Mouse (Mus musculus) heart, embryonic 13.5 days (tissue): ENCODE measurements around the gene Olfr1330. TPM values are rescaled to one million over a fixed set of nuclear protein-coding genes. Genes with fewer than 3 reads are reported as not detected.
"Not testable (repeated sequence)": the region's sequence is repeated elsewhere in the genome, so short reads cannot be mapped to it uniquely, and the experiment has no call there.

Experiments used
- ATAC-seq: fragments of 200-750 bp; cut with Nextera tagmentation; 2 replicates; pipeline ENCODE4 v1.8.0; 2017; ENCODE audit warnings: moderate TSS enrichment; ENCODE audit not compliant: insufficient number of reproducible peaks, low FRiP score, low TSS enrichment; ENCODE audit errors: extremely low read depth
- H3K27ac ChIP-seq: fragments of 300-500 bp; sonication (generic); replicated peaks from 2 replicates; pipeline ENCODE4 v1.5.1; 2015; ENCODE audit warnings: moderate library complexity, mild to moderate bottlenecking, inconsistent platforms
- H3K27me3 ChIP-seq: fragments of 300-500 bp; sonication (generic); replicated peaks from 2 replicates; pipeline ENCODE4 v1.6.1; 2015; ENCODE audit warnings: mild to moderate bottlenecking, inconsistent platforms
- H3K36me3 ChIP-seq: fragments of 300-500 bp; sonication (generic); 2 replicates; pipeline ENCODE4 v1.6.1; 2015; ENCODE audit warnings: mild to moderate bottlenecking, inconsistent platforms
- H3K4me1 ChIP-seq: fragments of 300-500 bp; sonication (generic); 2 replicates; pipeline ENCODE4 v1.6.1; 2015; ENCODE audit warnings: inconsistent platforms
- H3K4me2 ChIP-seq: fragments of 300-500 bp; sonication (generic); 2 replicates; pipeline ENCODE4 v1.6.1; 2015; ENCODE audit warnings: inconsistent platforms, mild to moderate bottlenecking, moderate library complexity
- H3K4me3 ChIP-seq: fragments of 300-500 bp; sonication (generic); 2 replicates; pipeline ENCODE4 v1.5.1; 2015; ENCODE audit warnings: moderate library complexity, mild to moderate bottlenecking, inconsistent platforms
- H3K9ac ChIP-seq: fragments of 300-500 bp; sonication (generic); 2 replicates; pipeline ENCODE4 v1.6.1; 2015; ENCODE audit warnings: inconsistent platforms, mild to moderate bottlenecking, moderate library complexity
- H3K9me3 ChIP-seq: fragments of 300-500 bp; sonication (generic); 2 replicates; pipeline ENCODE4 v1.6.1; 2016; ENCODE audit warnings: inconsistent platforms
- WGBS: fragments of 180-500 bp; shearing (Covaris S2); methylation state at CpG from one replicate; pipeline ENCODE4 v1.1.7; 2015; ENCODE audit warnings: mixed read lengths; 5-methylcytosine and 5-hydroxymethylcytosine counted together
- polyA plus RNA-seq: library from polyadenylated mRNA; unstranded; fragments of >200 nt; fragmentation: Nextera tagmentation; extraction: Ambion mirVana; gene quantifications from 2 replicates; pipeline ENCODE4 v1.2.1, GENCODE M21; 2015

The Olfr1330 gene
- 0.09 and 0.11 TPM in 2 replicates for polyA plus RNA-seq

DNA sequence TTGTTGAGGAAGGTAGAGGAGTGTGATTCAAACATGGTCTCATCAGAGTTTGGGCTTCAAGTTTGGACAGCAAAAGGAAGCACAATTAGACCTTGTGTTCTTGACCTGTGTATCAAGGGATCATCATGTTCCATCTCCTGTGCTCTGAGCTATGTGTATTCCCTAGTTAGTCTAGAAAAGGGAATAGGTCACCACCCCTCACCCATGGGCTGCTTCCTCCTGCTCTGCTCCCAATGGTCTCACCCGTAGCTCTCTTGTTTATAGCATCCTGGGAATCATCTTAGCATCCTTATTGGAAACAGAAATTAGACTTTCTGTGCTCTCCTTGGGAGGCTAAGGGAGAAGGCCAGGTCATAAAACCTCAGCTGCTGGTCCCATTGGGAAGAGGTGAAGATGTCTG is at the start of gene Olfr1330:
Gene Olfr1330, plus strand, starts transcription at position 301 of the 400 bp plus-strand sequence.
- H3K4me1 ChIP-seq: no peaks in the 10 kb centered on the region
- no peak within 1 kb of the TSS for H3K4me2 ChIP-seq
- H3K27me3 ChIP-seq: no peaks in the 10 kb centered on the region
- no peaks in the 10 kb centered on the region for H3K9me3 ChIP-seq
- no peak within 1 kb of the TSS for H3K27ac ChIP-seq
- no peak within 1 kb of the TSS for H3K4me3 ChIP-seq
- no peak within 1 kb of the TSS for H3K9ac ChIP-seq
- H3K36me3 ChIP-seq: no peaks in the 10 kb centered on the region
- WGBS: 72% methylated on average over 1 of the region's 1 CpGs
- no peak for ATAC-seq

DNA sequence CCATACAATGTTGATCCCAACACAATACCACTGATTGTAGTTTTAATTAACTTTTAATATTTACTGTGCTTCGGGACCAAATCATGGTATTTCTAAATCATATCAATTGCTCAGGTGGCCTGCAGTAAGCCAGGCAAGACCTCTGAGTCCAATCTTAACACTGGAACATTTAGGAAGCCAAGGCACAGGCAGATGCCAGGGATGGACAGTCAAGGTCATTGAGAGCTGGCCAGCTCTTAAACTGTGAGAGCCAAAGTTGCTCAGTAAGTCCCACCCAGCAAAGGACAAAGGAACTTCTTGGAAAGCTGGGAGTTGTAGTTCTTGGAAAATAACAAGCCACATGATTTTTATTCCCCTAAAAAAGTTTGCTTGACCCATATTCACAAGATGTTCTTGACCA is 26.6 kb upstream of the Olfr1330 start:
- no peaks in the 10 kb centered on the region for H3K27me3 ChIP-seq
- ATAC-seq: no peak
- no peak overlapping the region for H3K4me3 ChIP-seq
- no peaks in the 10 kb centered on the region for H3K36me3 ChIP-seq
- H3K4me2 ChIP-seq: no peak overlapping the region
- 0 out of 2 replicates have a peak, but pooled peaks cover 7% of the 10 kb centered on the region for H3K4me1 ChIP-seq
- no peak overlapping the region for H3K27ac ChIP-seq
- H3K9ac ChIP-seq: no peak overlapping the region
- no peaks in the 10 kb centered on the region for H3K9me3 ChIP-seq
- WGBS: 75% methylated on average over 1 of the region's 1 CpGs

DNA sequence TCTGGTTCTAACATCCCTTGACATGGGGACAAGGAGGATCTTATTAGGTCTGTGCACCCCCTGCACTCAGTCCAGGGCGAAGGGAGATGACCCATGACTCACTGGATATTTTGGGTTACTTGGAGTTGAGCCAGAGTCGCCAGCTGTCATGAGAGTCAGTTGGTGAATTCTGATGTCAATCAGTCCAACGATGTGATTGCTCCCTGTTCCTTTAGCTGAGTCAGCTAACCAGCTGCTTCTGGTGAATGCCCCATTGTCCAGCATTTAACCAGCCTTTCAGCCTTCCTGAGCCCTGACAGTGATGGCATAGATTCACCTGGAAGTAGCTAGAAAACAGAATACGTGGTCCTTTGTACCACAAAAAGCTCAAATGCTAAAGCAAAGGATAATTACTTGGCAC is 25.7 kb upstream of the Olfr1330 start:
- Histone ChIP-seq H3K27me3 (no peaks in the 10 kb centered on the region), H3K9ac (no peak overlapping the region), H3K4me3 (no peak overlapping the region), H3K27ac (no peak overlapping the region), H3K4me1 (peaks cover 8% of the 10 kb centered on the region), H3K36me3 (no peaks in the 10 kb centered on the region), H3K4me2 (no peak overlapping the region), H3K9me3 (no peaks in the 10 kb centered on the region)
- no peak for ATAC-seq
- WGBS: 37% methylated on average over 4 of the region's 4 CpGs

DNA sequence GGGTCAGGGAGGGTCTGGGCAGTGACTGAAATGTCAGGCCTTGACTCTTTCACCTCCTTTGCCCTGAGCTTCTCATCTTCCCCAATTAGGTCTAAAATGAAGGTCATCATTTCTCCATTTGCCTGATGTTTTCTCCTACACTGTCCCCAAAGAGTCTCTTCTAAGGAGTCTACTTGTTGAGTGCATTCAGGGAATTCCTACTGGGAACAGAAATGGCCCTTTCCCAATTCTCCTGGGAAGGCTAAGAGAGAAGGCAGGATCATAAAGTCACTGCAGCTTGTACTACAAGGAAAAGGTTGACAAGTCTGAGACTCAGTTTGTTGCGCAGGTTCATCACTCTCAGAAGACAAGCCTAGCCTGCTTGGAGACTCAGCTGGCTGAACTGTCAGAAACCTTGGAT is 24.0 kb upstream of the Olfr1330 start, which contains the start of gene Olfr1331:
Gene Olfr1331, plus strand, starts transcription at position 301 of the 400 bp plus-strand sequence.
- Histone ChIP-seq H3K9ac (no peak within 1 kb of the TSS), H3K27ac (no peak within 1 kb of the TSS), H3K36me3 (no peaks in the 10 kb centered on the region), H3K4me2 (no peak within 1 kb of the TSS), H3K4me3 (no peak within 1 kb of the TSS), H3K9me3 (no peaks in the 10 kb centered on the region), H3K4me1 (peaks cover 16% of the 10 kb centered on the region), H3K27me3 (no peaks in the 10 kb centered on the region)
- WGBS: 91% methylated on average over 1 of the region's 1 CpGs
- ATAC-seq: no peak

DNA sequence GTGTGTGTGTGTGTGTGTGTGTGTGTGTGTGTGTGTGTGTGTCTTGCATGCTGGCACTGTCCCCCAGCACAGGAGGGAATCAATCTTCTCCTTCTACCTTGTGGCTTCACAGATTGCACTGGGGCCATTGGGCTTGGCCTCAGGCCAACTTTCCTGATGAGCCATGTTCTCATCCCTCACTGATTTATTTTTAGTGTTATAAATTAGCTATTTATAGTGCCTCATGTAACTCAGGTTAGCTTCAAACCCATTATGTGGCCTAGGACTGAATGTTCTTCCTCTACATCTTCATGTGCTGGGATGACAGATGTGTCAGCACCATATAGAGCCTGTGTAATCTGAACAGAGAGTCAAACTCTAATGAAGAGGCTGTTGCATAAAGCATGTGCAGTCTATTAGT is 20.8 kb upstream of the Olfr1330 start:
- H3K4me1 ChIP-seq: peaks cover 13% of the 10 kb centered on the region
- H3K27me3 ChIP-seq: no peaks in the 10 kb centered on the region
- H3K27ac ChIP-seq: peak overlapping the region; percentile 63
- no peak overlapping the region for H3K4me3 ChIP-seq
- no peak overlapping the region for H3K4me2 ChIP-seq
- H3K36me3 ChIP-seq: no peaks in the 10 kb centered on the region
- no peak for ATAC-seq
- no peak overlapping the region for H3K9ac ChIP-seq
- H3K9me3 ChIP-seq: no peaks in the 10 kb centered on the region

DNA sequence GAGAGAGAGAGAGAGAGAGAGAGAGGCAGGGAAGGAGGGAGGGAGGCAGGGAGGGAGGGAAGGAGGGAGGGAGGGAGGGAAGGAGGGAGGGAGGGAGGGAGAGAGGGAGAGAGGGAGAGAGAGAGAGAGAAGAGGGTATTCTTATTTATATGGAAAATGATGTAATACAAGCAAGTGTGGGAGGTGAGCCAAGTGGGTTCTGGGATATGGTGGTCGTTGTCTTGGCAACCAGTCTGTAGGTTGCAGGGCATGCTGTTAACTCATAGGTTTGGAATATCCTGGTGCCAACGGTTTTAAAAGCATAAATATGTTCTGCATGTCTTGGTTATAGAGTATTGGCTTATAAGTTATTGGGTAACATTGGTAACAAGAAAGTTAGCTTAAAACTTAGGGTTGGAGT is 13.6 kb downstream of the Olfr1330 start:
- Histone ChIP-seq H3K4me2 (no peak overlapping the region), H3K4me1 (no peaks in the 10 kb centered on the region), H3K9ac (no peak overlapping the region), H3K36me3 (no peaks in the 10 kb centered on the region), H3K9me3 (no peaks in the 10 kb centered on the region), H3K27ac (no peak overlapping the region), H3K4me3 (no peak overlapping the region), H3K27me3 (no peaks in the 10 kb centered on the region)
- ATAC-seq: no peak
- WGBS: 65% methylated on average over 2 of the region's 2 CpGs

DNA sequence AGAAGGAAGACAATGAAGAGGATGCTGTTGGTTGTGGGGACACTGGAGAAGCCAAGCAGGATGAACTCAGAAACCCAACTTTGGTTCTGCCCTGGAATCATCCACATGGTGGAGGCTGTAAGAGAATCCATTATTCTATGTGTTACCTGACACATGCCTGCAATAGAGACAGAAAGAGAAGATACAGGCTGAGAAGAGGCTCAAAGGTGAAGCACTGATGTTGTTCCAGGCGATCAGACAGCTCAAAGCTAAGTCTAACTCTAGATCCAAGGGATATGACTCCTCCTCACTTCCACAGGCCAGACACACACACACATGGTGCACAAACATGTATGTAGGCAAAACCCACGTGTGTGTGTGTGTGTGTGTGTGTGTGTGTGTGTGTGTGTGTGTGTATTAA is 29.0 kb downstream of the Olfr1330 start, which contains the start of gene Olfr1329:
Gene Olfr1329, minus strand, starts transcription at position 101 of the 400 bp plus-strand sequence.
- H3K9ac ChIP-seq, H3K27ac ChIP-seq, H3K4me2 ChIP-seq, ATAC-seq, H3K4me3 ChIP-seq, H3K9me3 ChIP-seq, H3K4me1 ChIP-seq, H3K36me3 ChIP-seq, H3K27me3 ChIP-seq: not testable (repeated sequence)
- WGBS: 57% methylated on average over 2 of the region's 2 CpGs

DNA sequence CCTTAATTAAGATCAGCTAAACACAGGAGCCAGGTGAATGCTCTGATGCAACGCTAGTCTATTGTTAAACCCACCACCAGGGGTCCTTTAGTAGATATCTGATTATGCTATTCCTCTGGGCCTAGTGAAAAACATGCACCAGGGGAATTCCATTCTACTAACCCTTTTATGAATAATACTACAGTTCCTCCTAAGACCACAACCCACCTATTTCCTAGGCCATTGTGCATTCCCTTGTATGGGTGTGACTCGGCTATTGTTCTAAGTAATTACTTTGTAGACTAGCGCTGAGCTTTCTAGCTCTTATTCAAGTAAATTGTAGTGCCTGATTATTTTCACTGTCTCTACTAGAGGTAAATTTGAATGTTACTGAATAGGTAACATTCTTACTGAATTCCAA is 42.9 kb downstream of the Olfr1330 start:
- H3K27ac ChIP-seq, H3K9ac ChIP-seq, H3K4me2 ChIP-seq, ATAC-seq, H3K27me3 ChIP-seq, H3K9me3 ChIP-seq, H3K4me3 ChIP-seq, H3K4me1 ChIP-seq, H3K36me3 ChIP-seq: not testable (repeated sequence)
- WGBS: 78% methylated on average over 3 of the region's 3 CpGs

DNA sequence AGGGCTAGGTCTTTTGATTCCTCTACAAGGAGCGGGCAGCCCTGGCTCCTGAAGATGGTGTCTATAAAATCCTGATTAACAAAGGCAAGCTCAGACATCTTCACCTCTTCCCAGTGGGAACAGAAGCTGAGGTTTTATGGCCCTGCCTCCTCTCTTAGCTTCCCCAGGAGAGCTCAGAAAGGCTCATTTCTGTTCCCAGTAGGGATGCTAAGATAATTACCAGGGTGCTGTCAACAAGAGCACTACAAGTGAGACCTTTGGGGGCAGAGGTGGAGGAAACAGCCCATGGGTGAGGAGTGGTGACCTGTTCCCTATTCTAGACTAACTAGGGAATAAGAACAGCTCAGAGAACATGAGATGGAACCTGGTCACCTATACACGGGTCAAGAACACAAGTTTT is 50.1 kb downstream of the Olfr1330 start, which contains the start of gene Olfr1328:
Gene Olfr1328, minus strand, starts transcription at position 101 of the 400 bp plus-strand sequence.
- Histone ChIP-seq H3K9me3 (no peaks in the 10 kb centered on the region), H3K36me3 (no peaks in the 10 kb centered on the region), H3K4me1 (no peaks in the 10 kb centered on the region), H3K27ac (no peak within 1 kb of the TSS), H3K27me3 (no peaks in the 10 kb centered on the region), H3K9ac (no peak within 1 kb of the TSS), H3K4me3 (no peak within 1 kb of the TSS), H3K4me2 (no peak within 1 kb of the TSS)
- 61% methylated on average over 2 of the region's 2 CpGs for WGBS
- no peak for ATAC-seq

Other genes with a start within 250 kb of the Olfr1330 start
- gene Olfr62, start 229.6 kb upstream of the Olfr1330 start, polyA plus RNA-seq: not detected in 2 replicates
- 0.19 TPM in 1 of 2 replicates, not detected in the other for gene Olfr1342, start 195.8 kb upstream of the Olfr1330 start, polyA plus RNA-seq
- not detected in 2 replicates for gene Olfr1341, start 185.1 kb upstream of the Olfr1330 start, polyA plus RNA-seq
- not detected in 2 replicates for gene Olfr1340, start 168.5 kb upstream of the Olfr1330 start, polyA plus RNA-seq
- not detected in 2 replicates for gene Olfr1339, start 156.4 kb upstream of the Olfr1330 start, polyA plus RNA-seq
- not detected in 2 replicates for gene Olfr1338, start 129.9 kb upstream of the Olfr1330 start, polyA plus RNA-seq
- gene Olfr1337, start 106.0 kb upstream of the Olfr1330 start, polyA plus RNA-seq: not detected in 2 replicates
- gene Olfr1335, start 78.7 kb upstream of the Olfr1330 start, polyA plus RNA-seq: not detected in 2 replicates
- not detected in 2 replicates for gene Olfr1333, start 52.3 kb upstream of the Olfr1330 start, polyA plus RNA-seq
- not detected in 2 replicates for gene Olfr1331, start 23.9 kb upstream of the Olfr1330 start, polyA plus RNA-seq
- gene Olfr1329, start 28.9 kb downstream of the Olfr1330 start, polyA plus RNA-seq: not detected in 2 replicates
- not detected in 2 replicates for gene Olfr1328, start 50.0 kb downstream of the Olfr1330 start, polyA plus RNA-seq
- not detected in 2 replicates for gene Lao1, start 73.0 kb downstream of the Olfr1330 start, polyA plus RNA-seq
- 180 and 217 TPM in 2 replicates for gene Slc2a1, start 220.1 kb downstream of the Olfr1330 start, polyA plus RNA-seq